ENCODE assay signal across 27 mouse cellular contexts in the genomic region with DNA sequence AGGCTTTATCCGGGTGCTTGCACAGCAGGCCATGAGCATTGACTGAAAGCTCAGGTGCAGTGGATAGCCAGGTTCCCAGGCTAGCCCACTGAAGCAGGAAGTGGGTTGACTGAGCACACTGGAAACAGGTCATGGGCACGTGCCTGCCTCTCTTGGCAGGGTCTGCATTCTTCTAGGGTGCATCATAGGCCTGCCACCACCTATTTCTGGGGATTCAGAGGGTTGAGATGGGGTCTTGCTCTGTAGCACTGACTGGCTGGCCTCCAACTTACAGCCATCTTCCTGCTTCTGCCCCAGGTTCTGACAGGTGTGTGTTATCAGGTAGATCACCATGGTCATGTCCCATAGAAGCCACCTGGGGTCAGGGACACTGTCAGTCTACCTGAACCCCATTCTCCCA. TPM values are rescaled to one million over a fixed set of nuclear protein-coding genes. Genes with fewer than 3 reads are reported as not detected.
DNase-seq lines count a peak whose midpoint lies in the region; ATAC-seq and TF ChIP-seq lines count a peak whose summit lies in the region.
"Had no signal": no experiment of that assay in that cellular context is flagged by ENCODE, and none has a peak within 500 bp of the region (broad histone marks: within the 10 kb centered on the region; RNA-seq: fewer than 3 reads in every experiment).

No protein-coding gene starts in this region.

- DNase-seq in heart, embryonic 10.5 days (ENCODE audit: low spot score), result no peak
- DNase-seq in heart, adult 9 months (ENCODE audit: low spot score in 2 of 2), result no peak
- no peak for DNase-seq in G1E (ENCODE audit: low spot score)
- no peak for DNase-seq in right cerebral cortex, postnatal 36 days (ENCODE audit: low spot score in 2 of 2)
- DNase-seq in kidney, adult 8-10 months, result no peak
- DNase-seq: adrenal gland, adult 8-10 months; B cell, adult 2 months; cerebellum, adult 9-10 months; heart, postnatal 4 days; kidney, adult 9 months; kidney, postnatal 25 days; right cerebral cortex, postnatal 14 days; thymus, postnatal 25 days had no signal

- peak overlapping the region; percentile 90; the same call in 1 of the 2 replicates for H3K27ac ChIP-seq in heart, embryonic 10.5 days
- H3K27ac ChIP-seq in liver, embryonic 12.5 days, result peak overlapping the region; percentile 98
- H3K27ac ChIP-seq: embryonic facial prominence, embryonic 15.5 days; heart, embryonic 15.5 days; limb, embryonic 13.5 days; lung, embryonic 15.5 days; macrophage had no signal

- no peak overlapping the region for H3K4me3 ChIP-seq in heart, embryonic 10.5 days
- peak overlapping the region; percentile 10 for H3K4me3 ChIP-seq in megakaryocyte, embryonic 14.5 days (replicated peaks)
- peak overlapping the region; percentile 96; the same call in 1 of the 2 replicates for H3K4me3 ChIP-seq in G1E (ENCODE audit: low read depth, low read length)
- peak overlapping the region; percentile 71 for H3K4me3 ChIP-seq in liver, embryonic 12.5 days
- H3K4me3 ChIP-seq: heart, embryonic 15.5 days; left cerebral cortex, adult 2 months; lung, embryonic 15.5 days had no signal

- TF ChIP-seq CTCF in G1E (IDR thresholded peaks at IDR 0.05; ENCODE audit: low read depth, low read length), result no peak

- H3K27me3 ChIP-seq in heart, embryonic 10.5 days (ENCODE audit: insufficient read depth, poor library complexity, severe bottlenecking), result no peaks in the 10 kb centered on the region
- H3K27me3 ChIP-seq in megakaryocyte, embryonic 14.5 days (replicated peaks), result no peaks in the 10 kb centered on the region
- no peaks in the 10 kb centered on the region for H3K27me3 ChIP-seq in G1E (ENCODE audit: insufficient read depth, low read length)
- no peaks in the 10 kb centered on the region for H3K27me3 ChIP-seq in liver, embryonic 12.5 days (replicated peaks)
- H3K27me3 ChIP-seq: embryonic facial prominence, embryonic 15.5 days; heart, embryonic 15.5 days; limb, embryonic 13.5 days; lung, embryonic 15.5 days; Patski had no signal

- peaks cover 37% of the 10 kb centered on the region for H3K4me1 ChIP-seq in heart, embryonic 10.5 days
- peaks cover 87% of the 10 kb centered on the region for H3K4me1 ChIP-seq in megakaryocyte, embryonic 14.5 days
- peaks cover 71% of the 10 kb centered on the region for H3K4me1 ChIP-seq in G1E (ENCODE audit: insufficient read depth, low read depth, low read length)
- H3K4me1 ChIP-seq in liver, embryonic 12.5 days, result peaks cover 80% of the 10 kb centered on the region

- H3K9me3 ChIP-seq in heart, embryonic 10.5 days, result no peaks in the 10 kb centered on the region
- no peaks in the 10 kb centered on the region for H3K9me3 ChIP-seq in megakaryocyte, embryonic 14.5 days
- no peaks in the 10 kb centered on the region for H3K9me3 ChIP-seq in G1E (replicated peaks)
- no peaks in the 10 kb centered on the region for H3K9me3 ChIP-seq in liver, embryonic 12.5 days (replicated peaks)
- H3K9me3 ChIP-seq: embryonic facial prominence, embryonic 15.5 days; heart, embryonic 15.5 days; limb, embryonic 13.5 days; lung, embryonic 15.5 days had no signal

- peak overlapping the region; percentile 82 for H3K9ac ChIP-seq in liver, embryonic 12.5 days
- H3K9ac ChIP-seq: embryonic facial prominence, embryonic 15.5 days; heart, embryonic 15.5 days had no signal

- peaks cover 48% of the 10 kb centered on the region for H3K36me3 ChIP-seq in heart, embryonic 10.5 days
- peaks cover 43% of the 10 kb centered on the region for H3K36me3 ChIP-seq in megakaryocyte, embryonic 14.5 days (replicated peaks; ENCODE audit: low read length)
- H3K36me3 ChIP-seq in G1E (replicated peaks), result peaks cover 61% of the 10 kb centered on the region
- H3K36me3 ChIP-seq in liver, embryonic 12.5 days, result peaks cover 45% of the 10 kb centered on the region

- H3K4me2 ChIP-seq in liver, embryonic 12.5 days, result peak overlapping the region; percentile 97
- H3K4me2 ChIP-seq: embryonic facial prominence, embryonic 15.5 days; heart, embryonic 15.5 days had no signal

- no peak for ATAC-seq in megakaryocyte, adult 5-6 weeks (ENCODE audit: poor library complexity, severe bottlenecking)
- ATAC-seq in G1E (ENCODE audit: extremely low read depth, insufficient number of reproducible peaks, low FRiP score, poor library complexity, severe bottlenecking), result no peak
- no peak for ATAC-seq in liver, embryonic 12.5 days
- ATAC-seq: hindbrain, embryonic 16.5 days; midbrain, embryonic 16.5 days; Patski had no signal

- 91% methylated on average over 2 of the region's 2 CpGs for WGBS in heart, embryonic 10.5 days
- 74% methylated on average over 2 of the region's 2 CpGs for WGBS in liver, embryonic 12.5 days (ENCODE audit: insufficient replicate concordance)

RNA-seq across cellular contexts. Expression of gene Gm49322, which starts 0.8 kb away (rescaled TPM):
- 3.1 and 3.5 TPM in 2 replicates for polyA plus RNA-seq in heart, embryonic 10.5 days (2016; fragmentation: Nextera tagmentation; extraction: Ambion mirVana)
- polyA plus RNA-seq in megakaryocyte, embryonic 14.5 days (2012; ENCODE audit: insufficient read depth, low replicate concordance), result not detected in 2 replicates
- total RNA-seq in megakaryocyte, adult 5-6 weeks (2015), result 0.54 TPM in 1 of 2 replicates, not detected in the other
- total RNA-seq in megakaryocyte, adult 5-6 weeks (2017), result 0.15 and 0.89 TPM in 2 replicates
- 1.1 and 2.2 TPM in 2 replicates for total RNA-seq in G1E (2014; fragmentation: Nextera tagmentation)
- total RNA-seq in G1E (2017), result 0.82 and 1.2 TPM in 2 replicates
- polyA plus RNA-seq in G1E (2012), result 2.4 and 2.8 TPM in 2 replicates
- polyA plus RNA-seq in liver, embryonic 12.5 days (2016; fragmentation: Nextera tagmentation; extraction: Ambion mirVana), result 2.6 and 3.0 TPM in 2 replicates
- total RNA-seq: granulocyte monocyte progenitor cell, adult 5-6 weeks had no signal
- polyA plus RNA-seq: macrophage had no signal

RNA-seq across cellular contexts. Expression of gene Adat3, which starts 2.3 kb away (rescaled TPM):
- 5.8 and 9.3 TPM in 2 replicates for polyA plus RNA-seq in heart, embryonic 10.5 days (2016; fragmentation: Nextera tagmentation; extraction: Ambion mirVana)
- 5.7 and 13.7 TPM in 2 replicates for polyA plus RNA-seq in megakaryocyte, embryonic 14.5 days (2012; ENCODE audit: insufficient read depth, low replicate concordance)
- 0.91 and 1.1 TPM in 2 replicates for total RNA-seq in megakaryocyte, adult 5-6 weeks (2015)
- 3.8 TPM in 1 of 2 replicates, not detected in the other for total RNA-seq in megakaryocyte, adult 5-6 weeks (2017)
- total RNA-seq in G1E (2014; fragmentation: Nextera tagmentation) (not detected in 2 replicates), G1E (2017) (1.2 and 1.6 TPM in 2 replicates)
- polyA plus RNA-seq in G1E (2012), result 19.4 and 23.5 TPM in 2 replicates
- 7.0 and 7.4 TPM in 2 replicates for polyA plus RNA-seq in liver, embryonic 12.5 days (2016; fragmentation: Nextera tagmentation; extraction: Ambion mirVana)
- total RNA-seq: neutrophil, adult 5-6 weeks had no signal

RNA-seq across cellular contexts. Expression of gene Scamp4, which starts 2.3 kb away (rescaled TPM):
- 97.4 and 97.9 TPM in 2 replicates for polyA plus RNA-seq in heart, embryonic 10.5 days (2016; fragmentation: Nextera tagmentation; extraction: Ambion mirVana)
- polyA plus RNA-seq in megakaryocyte, embryonic 14.5 days (2012; ENCODE audit: insufficient read depth, low replicate concordance), result 19.2 and 31.4 TPM in 2 replicates
- 16.9 and 22.3 TPM in 2 replicates for total RNA-seq in megakaryocyte, adult 5-6 weeks (2015)
- total RNA-seq in megakaryocyte, adult 5-6 weeks (2017), result 4.8 and 11.4 TPM in 2 replicates
- 37.5 and 39.4 TPM in 2 replicates for total RNA-seq in G1E (2014; fragmentation: Nextera tagmentation)
- 12.7 and 12.9 TPM in 2 replicates for total RNA-seq in G1E (2017)
- polyA plus RNA-seq in G1E (2012), result 72.8 and 87.0 TPM in 2 replicates
- 63.3 and 65.2 TPM in 2 replicates for polyA plus RNA-seq in liver, embryonic 12.5 days (2016; fragmentation: Nextera tagmentation; extraction: Ambion mirVana)

RNA-seq across cellular contexts. Expression of gene Abhd17a, which starts 14.8 kb away (rescaled TPM):
- polyA plus RNA-seq in heart, embryonic 10.5 days (2016; fragmentation: Nextera tagmentation; extraction: Ambion mirVana), result 94.1 and 120 TPM in 2 replicates
- polyA plus RNA-seq in megakaryocyte, embryonic 14.5 days (2012; ENCODE audit: insufficient read depth, low replicate concordance), result 581 and 2,064 TPM in 2 replicates
- total RNA-seq in megakaryocyte, adult 5-6 weeks (2015), result 64.8 and 82.1 TPM in 2 replicates
- 21.7 and 31.6 TPM in 2 replicates for total RNA-seq in megakaryocyte, adult 5-6 weeks (2017)
- total RNA-seq in G1E (2014; fragmentation: Nextera tagmentation) (12.4 and 14.6 TPM in 2 replicates), G1E (2017) (37.8 and 44.0 TPM in 2 replicates)
- polyA plus RNA-seq in G1E (2012), result 574 and 928 TPM in 2 replicates
- 86.4 and 88.9 TPM in 2 replicates for polyA plus RNA-seq in liver, embryonic 12.5 days (2016; fragmentation: Nextera tagmentation; extraction: Ambion mirVana)

RNA-seq across cellular contexts. Expression of gene Csnk1g2, which starts 17.6 kb away (rescaled TPM):
- 110 and 150 TPM in 2 replicates for polyA plus RNA-seq in heart, embryonic 10.5 days (2016; fragmentation: Nextera tagmentation; extraction: Ambion mirVana)
- 476 and 617 TPM in 2 replicates for polyA plus RNA-seq in megakaryocyte, embryonic 14.5 days (2012; ENCODE audit: insufficient read depth, low replicate concordance)
- total RNA-seq in megakaryocyte, adult 5-6 weeks (2015), result 34.5 and 46.0 TPM in 2 replicates
- 127 and 144 TPM in 2 replicates for total RNA-seq in megakaryocyte, adult 5-6 weeks (2017)
- total RNA-seq in G1E (2014; fragmentation: Nextera tagmentation) (91.3 and 110 TPM in 2 replicates), G1E (2017) (189 and 193 TPM in 2 replicates)
- polyA plus RNA-seq in G1E (2012), result 470 and 513 TPM in 2 replicates
- 106 TPM in 2 replicates for polyA plus RNA-seq in liver, embryonic 12.5 days (2016; fragmentation: Nextera tagmentation; extraction: Ambion mirVana)
